Mouse (Mus musculus): ENCODE results near the gene Cetn4. TPM values are rescaled to one million over a fixed set of nuclear protein-coding genes. Genes with fewer than 3 reads are reported as not detected.
A peak's percentile ranks its signal among the peaks of the same experiment; 100 is the strongest.

Gene Cetn4
- polyA plus RNA-seq, 1 experiment from 2014 or later, result 2.0 TPM

DNA sequence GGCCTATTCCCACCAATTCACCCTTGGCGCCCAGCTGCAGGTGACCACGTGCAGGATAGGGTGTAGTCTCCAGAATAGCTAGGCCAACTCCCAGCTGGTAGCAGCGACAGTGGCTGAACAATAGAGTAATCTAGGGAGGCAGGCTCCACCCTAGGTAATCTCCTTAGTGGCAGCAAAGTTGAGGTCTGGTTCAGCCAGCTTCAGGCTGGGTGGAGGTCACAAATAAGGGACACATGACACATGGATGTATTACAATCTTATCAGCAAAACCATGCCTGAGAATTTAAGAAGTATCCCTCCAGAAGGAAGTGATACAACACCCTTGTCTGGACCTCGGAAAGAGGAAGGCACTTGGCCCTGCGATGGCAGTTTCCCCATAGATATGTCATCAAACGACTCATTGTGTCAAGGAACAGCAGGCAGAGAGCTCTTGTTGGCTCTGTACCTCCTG lies 19.5 kb upstream of the Cetn4 start:
- H3K27ac ChIP-seq, result no peak overlapping the region
- ATAC-seq (ENCODE audit: insufficient read depth, low FRiP score, low read depth), result no peak; the same call in 1 of the 2 replicates
- no peaks in the 10 kb centered on the region for H3K4me1 ChIP-seq
- 54% methylated on average over 6 of the region's 6 CpGs for WGBS
- H3K27me3 ChIP-seq (replicated peaks), result no peaks in the 10 kb centered on the region
- no peak overlapping the region for H3K9ac ChIP-seq
- H3K4me2 ChIP-seq, result no peak overlapping the region
- H3K9me3 ChIP-seq, result no peaks in the 10 kb centered on the region
- no peak overlapping the region for H3K4me3 ChIP-seq (replicated peaks)
- H3K36me3 ChIP-seq, result no peaks in the 10 kb centered on the region

DNA sequence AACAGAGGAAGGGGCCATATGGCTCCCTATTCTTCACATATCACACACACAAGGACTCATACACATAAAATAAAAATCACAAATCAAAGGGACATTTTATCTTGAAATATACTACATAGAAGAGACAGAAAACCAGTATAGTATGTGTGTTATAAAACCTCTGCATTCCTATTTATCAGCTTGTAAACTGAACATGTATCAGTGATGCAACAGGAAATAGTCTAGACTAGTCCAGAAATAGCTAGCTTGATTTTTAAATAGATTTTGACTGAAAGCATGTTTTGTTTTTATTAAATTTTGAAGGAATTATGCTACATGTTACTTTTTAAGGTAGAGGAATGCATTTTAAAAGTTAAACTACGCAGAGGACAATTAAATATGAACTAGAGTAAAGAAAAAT lies 17.5 kb upstream of the Cetn4 start:
- Histone ChIP-seq H3K4me3 (replicated peaks) (no peak overlapping the region), H3K4me2 (no peak overlapping the region), H3K36me3 (no peaks in the 10 kb centered on the region), H3K27me3 (replicated peaks) (no peaks in the 10 kb centered on the region), H3K4me1 (no peaks in the 10 kb centered on the region), H3K9me3 (no peaks in the 10 kb centered on the region), H3K27ac (no peak overlapping the region), H3K9ac (no peak overlapping the region)
- 85% methylated on average over 1 of the region's 1 CpGs for WGBS
- ATAC-seq (ENCODE audit: insufficient read depth, low FRiP score, low read depth), result no peak

DNA sequence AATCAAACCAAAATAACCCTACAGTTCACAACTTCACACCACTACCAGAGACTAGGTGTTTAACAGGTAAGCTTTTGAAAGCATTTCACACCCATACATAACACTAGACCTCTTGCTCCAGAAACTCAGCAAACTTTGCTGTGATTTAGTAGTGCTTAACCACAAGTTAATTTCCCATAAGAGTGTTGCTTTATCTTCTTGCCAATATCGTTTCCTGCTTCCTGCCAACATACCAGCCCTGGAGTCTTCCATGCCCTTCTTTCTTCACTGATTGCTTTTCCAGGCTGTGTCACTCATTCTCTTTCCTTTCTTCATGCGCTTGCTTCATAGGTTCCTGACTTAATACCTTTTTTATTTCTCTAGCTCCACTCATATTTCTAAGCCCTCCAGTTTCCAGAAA lies 16.0 kb upstream of the Cetn4 start:
- Histone ChIP-seq H3K9me3 (no peaks in the 10 kb centered on the region), H3K9ac (no peak overlapping the region), H3K27me3 (replicated peaks) (no peaks in the 10 kb centered on the region), H3K4me2 (no peak overlapping the region), H3K4me1 (no peaks in the 10 kb centered on the region), H3K4me3 (replicated peaks) (no peak overlapping the region), H3K36me3 (no peaks in the 10 kb centered on the region), H3K27ac (no peak overlapping the region)
- ATAC-seq (ENCODE audit: insufficient read depth, low FRiP score, low read depth), result no peak
- WGBS, result 77% methylated on average over 2 of the region's 2 CpGs

GRCm38 (mm10) chr3:37326627-37327026 lies 14.1 kb upstream of the Cetn4 start:
- Histone ChIP-seq H3K27me3 (replicated peaks) (no peaks in the 10 kb centered on the region), H3K9ac (no peak overlapping the region), H3K4me2 (no peak overlapping the region), H3K27ac (no peak overlapping the region), H3K4me1 (no peaks in the 10 kb centered on the region), H3K4me3 (replicated peaks) (no peak overlapping the region), H3K9me3 (no peaks in the 10 kb centered on the region), H3K36me3 (no peaks in the 10 kb centered on the region)
- ATAC-seq (ENCODE audit: insufficient read depth, low FRiP score, low read depth), result no peak
- WGBS, result 79% methylated on average over 3 of the region's 3 CpGs

- Histone ChIP-seq H3K4me2 (no peak overlapping the region), H3K27me3 (replicated peaks) (no peaks in the 10 kb centered on the region), H3K9ac (no peak overlapping the region), H3K36me3 (no peaks in the 10 kb centered on the region; the same call in 1 of the 2 replicates), H3K4me1 (no peaks in the 10 kb centered on the region), H3K4me3 (replicated peaks) (no peak overlapping the region), H3K9me3 (no peaks in the 10 kb centered on the region), H3K27ac (no peak overlapping the region)
- 77% methylated on average over 5 of the region's 5 CpGs for WGBS
- no peak for ATAC-seq (ENCODE audit: insufficient read depth, low FRiP score, low read depth)
These were observed 13.0 kb upstream of the Cetn4 start for GRCm38 (mm10) chr3:37325317-37326112.

DNA sequence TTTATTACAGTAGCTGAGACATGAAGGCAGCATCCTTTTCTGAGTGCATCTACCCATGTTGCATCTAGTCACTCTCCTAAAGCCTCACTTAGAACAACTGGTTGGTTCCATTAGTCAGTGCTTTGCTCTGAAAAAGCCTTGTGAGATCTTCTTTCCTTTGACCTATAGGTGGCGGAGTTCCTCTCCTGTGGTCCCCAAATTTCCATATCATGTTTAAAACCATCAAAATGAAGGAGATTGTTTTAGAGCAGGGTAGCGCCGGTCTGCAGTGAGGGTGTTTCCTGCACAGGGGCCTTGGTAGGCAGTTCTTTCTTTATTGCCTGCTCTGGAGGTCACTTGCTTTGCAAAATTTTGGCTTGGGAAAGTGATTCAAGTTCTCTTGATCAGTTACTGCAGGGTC lies 11.8 kb upstream of the Cetn4 start:
- Histone ChIP-seq H3K27ac (no peak overlapping the region), H3K4me2 (no peak overlapping the region), H3K27me3 (replicated peaks) (no peaks in the 10 kb centered on the region), H3K9ac (no peak overlapping the region), H3K4me3 (replicated peaks) (no peak overlapping the region), H3K4me1 (no peaks in the 10 kb centered on the region), H3K36me3 (peaks cover 2% of the 10 kb centered on the region; the same call in 1 of the 2 replicates), H3K9me3 (no peaks in the 10 kb centered on the region)
- WGBS, result 40% methylated on average over 3 of the region's 3 CpGs
- ATAC-seq (ENCODE audit: insufficient read depth, low FRiP score, low read depth), result no peak

- Histone ChIP-seq H3K27me3 (replicated peaks) (no peaks in the 10 kb centered on the region), H3K4me3 (replicated peaks) (no peak overlapping the region), H3K27ac (no peak overlapping the region), H3K36me3 (peaks cover 2% of the 10 kb centered on the region; the same call in 1 of the 2 replicates), H3K9ac (no peak overlapping the region), H3K4me2 (no peak overlapping the region), H3K9me3 (no peaks in the 10 kb centered on the region), H3K4me1 (peaks cover 8% of the 10 kb centered on the region)
- ATAC-seq (ENCODE audit: insufficient read depth, low FRiP score, low read depth), result no peak
- 89% methylated on average over 1 of the region's 1 CpGs for WGBS
These were observed 3.7 kb upstream of the Cetn4 start for GRCm38 (mm10) chr3:37316233-37316632.

DNA sequence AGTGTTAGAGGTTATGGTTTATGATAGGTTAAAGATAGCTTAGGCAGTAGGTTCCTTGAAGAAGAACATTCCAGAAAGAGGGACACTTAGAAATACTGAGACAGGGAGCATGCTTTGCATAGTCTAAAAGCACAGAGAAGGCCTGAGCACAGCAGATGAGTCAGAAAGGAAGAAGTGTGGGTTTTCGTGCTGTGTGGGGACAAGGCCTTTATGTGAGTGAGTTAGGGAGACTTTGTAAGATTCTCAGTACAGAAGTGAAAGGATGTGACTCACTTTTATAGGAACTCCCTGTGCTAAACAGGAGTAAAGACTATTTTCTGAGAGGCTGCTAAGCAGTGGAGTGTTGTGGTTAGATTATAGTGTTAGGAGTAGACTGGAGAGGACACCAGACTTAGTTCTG lies 863 bp upstream of the Cetn4 start:
- Histone ChIP-seq H3K4me2 (peak overlapping the region; percentile 76), H3K4me1 (peaks cover 8% of the 10 kb centered on the region), H3K27ac (peak overlapping the region; percentile 33), H3K9me3 (no peaks in the 10 kb centered on the region), H3K36me3 (no peaks in the 10 kb centered on the region), H3K4me3 (replicated peaks) (peak overlapping the region; percentile 87; the same call in 1 of the 2 replicates), H3K9ac (no peak overlapping the region), H3K27me3 (replicated peaks) (no peaks in the 10 kb centered on the region)
- no peak for ATAC-seq (ENCODE audit: insufficient read depth, low FRiP score, low read depth)
- 38% methylated on average over 1 of the region's 1 CpGs for WGBS

- Histone ChIP-seq H3K4me1 (peaks cover 8% of the 10 kb centered on the region), H3K36me3 (no peaks in the 10 kb centered on the region), H3K4me3 (replicated peaks) (peak overlapping the region; percentile 87), H3K4me2 (peak overlapping the region; percentile 76), H3K27me3 (replicated peaks) (no peaks in the 10 kb centered on the region), H3K9me3 (no peaks in the 10 kb centered on the region), H3K9ac (peak overlapping the region; percentile 31; the same call in 1 of the 2 replicates), H3K27ac (no peak overlapping the region)
- no peak for ATAC-seq (ENCODE audit: insufficient read depth, low FRiP score, low read depth)
- WGBS, result 1% methylated on average over 10 of the region's 10 CpGs
These were observed 575 bp downstream of the Cetn4 start for GRCm38 (mm10) chr3:37311897-37312369.

DNA sequence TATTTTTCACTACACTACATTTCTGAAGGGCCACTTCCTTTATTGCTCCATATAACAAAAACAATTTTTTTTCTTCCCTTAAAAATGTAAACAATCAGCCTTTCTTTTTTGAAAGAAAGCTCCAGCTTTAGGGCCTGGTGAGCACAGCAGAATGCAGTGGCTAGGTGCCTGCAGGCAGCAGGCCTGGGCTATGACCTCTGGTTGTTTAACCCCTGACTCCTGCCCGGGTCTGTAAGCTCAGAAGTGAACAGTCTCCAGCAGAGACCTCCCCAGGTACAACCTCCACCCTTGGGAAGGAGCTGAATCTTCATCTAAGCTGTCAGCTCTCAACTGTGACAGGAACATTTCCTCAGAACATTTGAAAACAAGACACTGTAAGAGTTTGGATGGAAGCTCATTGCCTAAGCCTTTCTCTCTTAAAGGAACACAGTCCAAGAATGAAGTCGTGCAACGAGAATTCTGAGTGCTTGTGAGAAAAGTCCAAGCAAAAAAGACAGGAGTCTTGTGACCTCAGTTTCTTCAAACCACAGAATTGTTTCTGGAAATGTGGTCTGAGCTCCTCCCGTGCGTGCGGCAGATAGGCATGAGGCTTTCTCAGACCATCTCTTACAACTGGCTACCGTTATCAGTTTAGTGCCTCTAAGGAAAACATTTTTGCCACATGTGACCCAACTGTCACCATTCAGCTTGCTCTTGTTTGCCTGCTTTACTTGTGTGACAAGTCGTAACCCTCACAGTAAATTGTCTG lies 8.9 kb downstream of the Cetn4 start:
- Histone ChIP-seq H3K4me2 (no peak overlapping the region), H3K4me3 (replicated peaks) (no peak overlapping the region), H3K36me3 (no peaks in the 10 kb centered on the region), H3K27me3 (replicated peaks) (no peaks in the 10 kb centered on the region), H3K9ac (no peak overlapping the region), H3K4me1 (no peaks in the 10 kb centered on the region), H3K27ac (no peak overlapping the region), H3K9me3 (no peaks in the 10 kb centered on the region)
- 64% methylated on average over 8 of the region's 8 CpGs for WGBS
- ATAC-seq (ENCODE audit: insufficient read depth, low FRiP score, low read depth), result no peak

GRCm38 (mm10) chr3:37302685-37303084 lies 9.8 kb downstream of the Cetn4 start:
- ATAC-seq (ENCODE audit: insufficient read depth, low FRiP score, low read depth), result no peak
- Histone ChIP-seq H3K4me1 (no peaks in the 10 kb centered on the region), H3K9ac (no peak overlapping the region), H3K4me3 (replicated peaks) (no peak overlapping the region), H3K27ac (no peak overlapping the region), H3K9me3 (no peaks in the 10 kb centered on the region), H3K4me2 (no peak overlapping the region), H3K36me3 (no peaks in the 10 kb centered on the region), H3K27me3 (replicated peaks) (no peaks in the 10 kb centered on the region)
- WGBS, result 37% methylated on average over 12 of the region's 12 CpGs

DNA sequence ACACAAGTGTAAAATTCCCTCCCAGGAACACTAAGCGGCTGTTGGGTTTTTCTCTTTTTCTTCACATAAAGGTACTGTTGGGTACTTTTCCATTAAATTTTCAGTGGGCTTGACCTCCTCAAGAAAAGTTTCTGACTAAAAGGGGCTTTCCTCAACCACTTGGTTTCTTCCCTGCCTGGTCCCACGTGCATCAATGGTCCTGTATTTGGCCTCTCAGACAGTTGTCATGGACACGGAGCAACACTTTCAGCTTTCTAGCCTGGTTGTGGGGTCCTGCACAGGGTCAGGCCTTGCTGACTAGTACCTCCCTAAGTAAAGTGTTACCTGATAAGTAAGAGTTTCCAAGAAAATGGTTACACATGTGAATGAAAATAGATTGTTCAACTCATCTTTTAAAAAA lies 13.0 kb downstream of the Cetn4 start:
- H3K4me3 ChIP-seq (replicated peaks), result no peak overlapping the region
- no peaks in the 10 kb centered on the region for H3K36me3 ChIP-seq
- no peak for ATAC-seq (ENCODE audit: insufficient read depth, low FRiP score, low read depth)
- no peak overlapping the region for H3K9ac ChIP-seq
- no peak overlapping the region for H3K4me2 ChIP-seq
- no peaks in the 10 kb centered on the region for H3K27me3 ChIP-seq (replicated peaks)
- H3K4me1 ChIP-seq, result no peaks in the 10 kb centered on the region
- H3K27ac ChIP-seq, result no peak overlapping the region
- WGBS, result 73% methylated on average over 3 of the region's 3 CpGs
- no peaks in the 10 kb centered on the region for H3K9me3 ChIP-seq

All from stomach, embryonic 15.5 days (tissue).